Mouse (Mus musculus) c-Kit-negative CD71-positive TER-119-positive erythroid progenitor cells, embryonic 14.5 days (primary cell): ENCODE data around the gene RPS10-NUDT3.

Source experiments
- DNase-seq: peaks from one replicate; pipeline ENCODE4 v3.0.0-alpha.2; 2013; ENCODE audit warnings: low read depth, low spot score

Gene RPS10-NUDT3

DNA sequence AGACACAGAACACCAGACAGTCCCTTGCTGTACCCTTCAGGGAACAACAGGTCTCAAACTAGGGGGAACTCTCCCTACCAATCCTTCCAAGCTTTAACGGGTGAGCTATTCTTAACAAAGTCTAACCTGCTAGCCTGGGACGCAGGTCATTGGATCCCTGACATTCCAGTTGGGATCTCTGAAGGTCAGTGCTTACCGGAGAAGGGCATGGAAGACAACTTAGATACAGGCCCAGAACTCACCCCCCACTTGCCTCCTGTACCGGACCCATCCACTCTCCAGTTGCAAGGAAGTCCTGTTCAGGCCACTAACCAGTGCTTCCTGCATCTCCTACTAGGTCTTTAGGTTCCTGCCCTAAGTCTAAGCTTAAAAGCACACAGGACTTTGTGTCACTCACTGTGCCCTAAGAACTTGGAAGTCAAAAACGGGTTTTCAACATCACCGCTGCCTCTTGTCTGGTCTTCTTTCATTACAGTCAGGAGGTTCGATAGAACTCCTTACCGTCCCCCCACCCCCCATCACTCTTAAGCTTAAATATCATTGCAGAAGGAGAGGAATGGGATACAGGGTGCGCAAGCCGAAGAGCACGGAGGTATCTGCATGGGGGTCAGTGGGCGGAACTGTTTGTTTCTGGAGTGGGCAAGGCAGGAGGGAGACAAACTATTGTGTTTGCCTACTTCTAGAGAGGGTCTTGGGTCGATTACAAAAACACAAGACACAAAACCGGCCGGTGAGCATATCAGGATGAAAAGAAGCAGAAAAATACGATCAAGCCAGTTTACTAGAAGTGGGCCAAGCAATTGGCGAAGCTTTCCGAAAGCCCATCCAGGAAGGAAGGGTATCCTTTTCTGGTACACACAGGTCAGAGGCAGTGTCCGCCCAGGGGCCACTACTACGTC lies 80.7 kb downstream of the RPS10-NUDT3 start:
- DNase-seq, result no peak

DNA sequence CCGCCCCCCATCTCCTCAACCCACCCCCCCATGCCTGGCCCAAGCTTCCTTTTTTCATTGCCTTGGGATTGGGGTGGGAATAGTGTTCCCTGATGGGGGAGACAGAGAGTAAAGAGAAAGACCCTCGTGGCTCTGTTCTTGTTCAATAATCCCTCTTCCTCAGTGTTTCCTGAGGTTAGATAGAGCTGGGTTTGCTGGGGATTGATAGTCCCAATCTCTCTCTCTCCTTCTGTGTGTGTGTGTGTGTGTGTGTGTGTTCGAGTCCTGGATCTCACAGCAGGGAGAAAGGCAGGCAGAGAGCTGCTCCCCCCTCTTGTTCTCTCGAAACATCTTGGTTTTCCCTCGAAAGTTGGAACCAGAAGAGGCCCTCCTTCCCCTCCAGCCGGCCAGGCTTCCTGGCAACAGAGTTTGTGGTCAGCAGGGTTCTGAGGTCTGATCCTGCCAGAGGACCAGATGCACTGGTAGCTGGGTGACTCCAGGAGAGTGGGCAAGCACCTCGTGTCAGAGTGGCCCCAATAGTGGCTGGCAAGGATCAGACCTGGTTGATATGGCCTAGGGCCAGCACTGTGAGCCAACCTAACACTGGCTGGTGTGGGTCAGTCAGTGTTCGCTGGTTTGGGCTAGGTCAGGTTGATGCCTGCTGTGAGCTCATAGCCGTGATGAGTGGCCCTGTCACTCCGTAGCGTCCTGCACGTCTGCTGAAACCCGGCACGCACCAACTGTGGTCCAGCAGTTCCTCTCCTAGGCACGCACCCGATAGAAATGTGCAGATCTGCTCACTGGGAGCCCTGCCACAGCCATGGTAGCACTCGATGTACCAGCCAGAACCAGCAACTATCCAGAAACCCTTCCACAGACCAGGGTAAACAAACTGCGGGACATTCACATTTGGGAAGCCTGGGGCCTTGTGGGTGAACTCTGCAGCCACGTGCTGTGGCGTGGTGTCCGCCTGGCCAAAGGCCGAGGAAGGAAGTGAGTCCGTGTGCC lies 82.5 kb downstream of the RPS10-NUDT3 start:
- no peak for DNase-seq

DNA sequence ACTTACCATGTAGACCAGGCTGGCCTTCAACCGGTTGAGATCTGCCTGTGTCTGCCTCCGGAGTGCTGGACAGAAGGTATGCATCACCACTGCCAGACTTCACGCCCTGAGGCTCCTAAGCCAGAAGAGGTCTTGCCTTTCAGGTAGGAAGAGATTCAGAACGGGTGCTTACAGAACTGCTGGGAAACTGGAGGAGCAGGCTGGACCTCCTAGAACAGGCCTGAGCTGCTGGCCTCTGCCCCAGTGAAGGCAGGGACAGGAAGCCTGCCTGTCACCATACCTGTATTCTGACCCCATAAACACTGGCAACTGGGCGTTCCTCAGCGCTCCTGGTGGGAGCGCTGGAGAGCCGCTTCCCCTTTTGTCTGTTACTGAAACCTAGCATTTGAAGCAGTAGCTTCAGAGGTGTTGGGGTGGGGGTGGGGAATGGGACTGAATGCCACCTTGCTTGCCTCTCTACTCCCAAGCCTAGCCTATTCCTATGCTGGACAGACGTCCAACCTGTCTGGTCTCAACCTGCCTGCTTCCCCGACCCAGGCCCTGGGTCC lies 83.6 kb downstream of the RPS10-NUDT3 start:
- no peak for DNase-seq

DNA sequence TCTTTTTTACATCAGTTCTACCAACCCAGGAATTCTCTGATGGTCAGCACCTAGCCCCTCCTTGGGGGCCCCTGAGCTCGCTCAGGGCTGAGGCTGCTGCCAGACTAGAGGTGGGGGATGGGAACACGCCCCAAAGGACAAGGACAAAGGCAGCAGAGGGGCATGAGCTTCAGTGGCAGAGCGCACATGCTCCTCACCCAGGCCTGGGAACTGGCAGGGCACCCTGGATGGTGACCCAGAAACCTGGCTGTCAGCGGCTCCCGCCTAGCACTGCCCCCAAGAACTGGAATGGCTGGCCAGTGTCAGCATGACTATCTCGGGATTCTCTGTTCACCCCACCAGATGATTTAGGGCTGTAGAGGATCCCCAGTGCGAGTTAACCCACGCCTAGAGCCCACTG lies 85.8 kb downstream of the RPS10-NUDT3 start:
- DNase-seq, result no peak

DNA sequence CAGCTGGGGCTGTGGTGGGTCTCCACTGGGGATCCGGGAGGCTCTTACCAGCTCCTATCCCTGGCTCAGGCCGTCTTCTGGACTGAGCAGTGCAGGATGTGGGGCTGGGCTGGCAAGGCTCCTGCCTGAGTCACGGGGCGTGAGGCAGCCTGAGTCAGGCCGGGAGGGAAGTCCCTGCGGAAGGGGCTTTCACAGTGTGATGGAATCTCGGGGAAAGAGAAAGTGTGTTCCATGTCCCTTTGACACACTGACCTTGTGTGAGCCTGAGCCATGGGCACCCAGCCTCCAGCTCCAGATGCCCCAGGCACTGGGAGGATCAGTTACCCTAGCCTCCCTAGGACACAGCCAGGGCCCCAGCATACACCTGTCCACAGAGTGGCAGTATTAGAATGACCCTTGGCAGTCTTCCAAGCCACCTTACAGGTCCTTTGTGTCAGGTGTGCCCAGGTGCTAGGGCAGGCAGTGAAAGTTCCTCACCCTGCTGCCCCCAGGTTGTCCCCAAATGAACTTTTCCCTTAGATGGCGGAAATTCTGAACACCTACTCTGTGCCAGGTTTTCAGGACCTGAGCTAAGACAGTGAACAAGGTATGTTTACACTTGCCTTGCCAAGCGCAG lies 87.7 kb downstream of the RPS10-NUDT3 start:
- no peak for DNase-seq

DNA sequence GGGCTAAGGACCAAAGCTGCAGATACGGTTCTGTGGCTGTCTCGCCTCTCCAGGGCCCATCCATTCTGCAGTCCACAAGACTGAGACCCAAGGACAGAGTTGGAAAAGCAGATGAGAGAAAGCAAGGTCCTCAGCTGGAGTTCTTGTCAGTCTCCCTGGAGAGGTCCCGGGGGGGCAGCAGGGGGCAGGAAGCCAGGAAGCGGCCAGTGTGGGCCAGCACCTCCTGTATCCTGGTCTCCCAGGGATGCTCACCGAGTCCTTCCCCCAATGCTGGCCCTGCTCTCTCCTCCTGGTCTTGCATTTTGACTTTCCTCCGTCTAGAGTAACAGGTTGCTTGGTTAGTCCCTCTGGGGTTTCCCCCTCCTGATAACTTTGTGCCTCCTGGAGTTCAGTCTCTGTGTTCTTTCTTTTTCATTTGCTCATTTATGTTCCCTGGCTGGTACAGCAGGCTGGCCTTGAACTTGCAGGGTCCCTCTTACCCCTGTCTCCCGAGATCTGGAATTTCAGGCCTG lies 88.4 kb downstream of the RPS10-NUDT3 start:
- no peak for DNase-seq

DNA sequence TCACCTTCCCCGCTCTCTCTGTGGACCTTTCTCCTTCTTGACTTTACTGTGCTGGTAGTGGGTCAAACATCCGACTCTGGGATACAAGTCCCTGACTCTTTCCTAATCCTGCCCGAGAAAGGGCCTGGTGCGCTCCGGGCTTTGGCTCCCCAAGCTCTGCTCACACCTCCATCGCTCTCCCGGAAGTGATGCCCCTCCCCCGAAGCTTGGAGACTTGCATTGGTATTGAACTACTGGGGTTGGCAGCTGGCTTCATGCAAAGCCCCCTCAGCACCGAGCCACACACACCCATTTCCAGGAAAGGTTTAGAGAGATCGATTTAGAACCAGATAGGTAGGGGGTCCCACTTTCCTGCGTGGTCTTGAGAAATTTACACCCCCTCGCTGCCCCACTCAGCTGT lies 89.0 kb downstream of the RPS10-NUDT3 start:
- DNase-seq, result no peak

DNA sequence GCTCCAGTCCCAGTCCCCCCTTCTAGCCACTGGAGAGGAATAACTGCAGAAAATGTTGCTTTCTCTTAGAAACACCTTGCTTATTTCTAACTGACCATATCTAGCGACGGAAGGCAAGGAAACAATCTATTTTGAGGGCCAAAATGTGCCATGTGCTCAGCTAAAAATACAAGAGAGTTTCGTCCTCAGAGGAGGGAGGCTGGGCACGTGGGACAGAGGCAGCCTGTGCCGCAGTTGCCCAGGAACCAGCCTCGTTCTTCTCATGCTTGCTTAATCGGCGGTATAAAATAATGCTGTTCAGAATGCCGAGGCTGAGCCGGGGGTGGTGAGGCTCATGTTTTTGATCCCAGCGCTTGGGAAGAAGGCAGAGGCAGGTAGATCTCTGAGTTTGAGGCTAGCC lies 90.5 kb downstream of the RPS10-NUDT3 start:
- DNase-seq, result no peak

DNA sequence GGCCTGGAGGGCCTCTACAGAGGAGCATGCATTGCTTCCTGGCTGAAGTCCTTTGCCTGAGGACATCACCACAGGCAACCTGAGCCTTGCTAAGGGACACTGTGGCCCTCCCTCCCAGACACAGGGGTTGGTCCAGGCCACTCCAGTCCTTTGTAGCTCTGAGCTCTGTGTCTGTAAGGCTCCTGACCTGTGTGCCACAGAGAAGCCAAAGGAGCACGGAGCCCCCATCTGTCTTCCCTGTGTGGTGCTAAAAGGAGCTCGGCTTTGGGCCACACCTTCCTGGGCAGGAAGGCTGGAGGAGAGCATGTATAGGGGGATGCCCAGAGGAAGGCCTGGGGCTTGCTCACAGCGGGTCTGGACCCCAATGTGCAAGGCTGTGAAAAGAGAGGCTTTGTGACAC lies 93.0 kb downstream of the RPS10-NUDT3 start:
- no peak for DNase-seq

DNA sequence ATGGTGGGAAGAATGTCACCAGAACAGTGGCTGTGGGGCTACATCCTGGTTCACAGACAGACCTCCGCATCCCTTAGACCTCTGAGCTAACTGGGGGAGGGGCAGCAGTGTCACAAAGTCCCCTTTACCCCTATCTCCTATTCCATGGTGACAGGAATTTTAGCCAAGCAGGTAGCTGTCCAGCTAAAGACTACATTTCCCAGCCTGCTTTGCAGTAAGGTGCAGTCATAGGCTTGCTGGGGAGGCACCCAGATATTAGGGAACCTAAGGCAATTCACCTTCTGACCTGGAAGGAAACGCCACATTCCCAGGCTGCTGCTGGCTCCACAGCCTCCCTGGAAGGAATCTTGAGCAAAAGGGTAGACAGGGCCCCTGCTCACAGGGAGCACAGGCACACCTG lies 93.8 kb downstream of the RPS10-NUDT3 start:
- DNase-seq, result no peak

DNA sequence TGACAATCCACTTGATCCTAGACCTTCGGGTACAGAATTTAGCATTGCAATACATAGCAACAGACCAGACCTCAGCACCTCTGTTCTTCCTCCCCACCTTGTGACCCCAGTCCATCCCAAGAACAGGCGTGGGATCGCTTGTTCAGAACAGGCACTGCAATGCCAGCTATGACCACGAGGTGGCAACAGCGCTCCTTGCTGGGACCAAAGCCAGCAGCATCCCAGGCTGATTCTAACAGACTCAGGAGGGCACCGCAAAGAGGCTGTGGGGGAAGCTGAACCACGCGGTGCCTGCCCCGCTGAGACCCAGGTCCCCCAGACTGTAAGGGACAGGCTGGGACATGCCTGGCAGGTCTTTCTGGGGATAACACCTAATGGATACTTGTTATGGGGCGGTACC lies 100.3 kb downstream of the RPS10-NUDT3 start:
- DNase-seq, result peak; percentile 61

DNA sequence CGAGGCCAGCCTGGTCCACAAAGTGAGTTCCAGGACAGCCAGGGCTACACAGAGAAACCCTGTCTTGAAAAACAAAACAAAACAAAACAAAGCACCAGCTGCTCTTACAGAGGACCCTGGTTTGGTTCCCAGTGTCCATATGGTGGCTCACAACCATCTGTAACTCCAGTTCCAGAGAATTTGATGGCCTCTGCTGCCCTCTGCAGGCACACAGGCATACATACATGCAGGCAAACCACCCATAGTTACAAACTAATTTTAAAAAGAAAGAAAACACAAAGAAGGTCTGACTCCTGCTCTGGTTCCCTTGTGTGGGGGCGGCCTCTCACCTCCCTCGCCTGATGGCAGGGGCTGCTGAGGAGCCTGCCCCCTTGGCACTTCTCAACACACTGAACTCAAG lies 101.7 kb downstream of the RPS10-NUDT3 start:
- no peak for DNase-seq

DNA sequence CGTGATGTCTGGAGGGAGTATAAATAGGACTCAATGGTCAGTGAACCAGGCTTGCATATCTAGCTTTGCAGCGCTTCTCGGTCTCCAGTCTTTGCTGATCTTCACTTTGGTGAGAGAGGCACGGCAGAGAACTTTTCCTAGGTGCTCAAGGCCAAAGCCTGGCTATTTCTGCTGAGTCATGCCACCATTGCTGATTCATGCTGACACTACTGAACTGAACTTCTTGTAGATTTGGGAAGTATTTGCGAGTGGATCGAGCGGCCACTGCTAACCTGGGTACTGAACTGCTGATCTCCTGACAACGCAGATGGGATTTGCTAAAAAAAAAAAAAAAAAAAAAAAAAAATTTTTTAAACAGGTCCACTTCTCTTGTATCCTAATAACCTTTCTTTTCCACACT lies 102.9 kb downstream of the RPS10-NUDT3 start:
- DNase-seq, result peak; percentile 67
